Mouse (Mus musculus) heart, postnatal 25 days (tissue): ENCODE measurements around the gene Supt7l. TPM values are rescaled to one million over a fixed set of nuclear protein-coding genes. Genes with fewer than 3 reads are reported as not detected.
A peak's percentile ranks its signal among the peaks of the same experiment; 100 is the strongest.
"Not testable (repeated sequence)": the region's sequence is repeated elsewhere in the genome, so short reads cannot be mapped to it uniquely, and the experiment has no call there.

ENCODE experiments used
- DNase-seq: peaks from one replicate; pipeline ENCODE4 v3.0.0; 2022; ENCODE audit warnings: low spot score
- intact Hi-C: fragments of 180-260 bp; cut with DNase I; formaldehyde crosslinking; loops from one replicate; pipeline ENCODE4 v1.15.1; 2025
- total RNA-seq, 2 experiments: library from RNA; stranded (reverse); gene quantifications; 2 replicates each; pipeline ENCODE4 v1.2.3; 2021

Supt7l gene
- total RNA-seq = 10 to 100 TPM; 12.4 to 13.6 TPM

- intact Hi-C loops, DNase-seq: not testable (repeated sequence)
Observed at GRCm38 (mm10) chr5:31527707-31528106, at the start of gene Supt7l. Supt7l (minus strand) TSS chr5:31527807.

- intact Hi-C loops = no loop called here
- DNase-seq = peak; percentile 31
Observed at GRCm38 (mm10) chr5:31576539-31576975, 49.0 kb upstream of the Supt7l start.

DNA sequence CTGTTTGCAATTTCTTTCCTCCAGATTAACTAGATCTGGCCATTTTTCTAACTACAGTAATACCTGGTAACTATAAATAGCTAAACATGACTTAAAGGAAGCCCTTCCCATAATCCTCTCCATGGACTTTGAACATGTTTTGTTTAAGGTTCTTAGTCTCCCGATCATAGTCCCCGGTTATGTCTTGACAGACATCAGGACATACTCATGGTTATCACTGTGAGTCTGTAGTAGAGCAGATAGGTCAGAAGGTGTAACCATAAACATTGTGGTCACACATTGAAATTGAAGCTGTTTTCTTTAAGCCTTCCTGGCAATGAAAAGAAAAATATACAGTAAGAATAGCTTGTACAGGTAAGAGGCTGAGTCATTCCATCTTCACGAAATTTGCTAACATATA lies 46.1 kb upstream of the Supt7l start:
- DNase-seq = no peak
- intact Hi-C loops = no loop called here

- intact Hi-C loops = no loop called here
- DNase-seq = peak; percentile 63
Observed at GRCm38 (mm10) chr5:31571023-31571608, 43.5 kb upstream of the Supt7l start.

DNA sequence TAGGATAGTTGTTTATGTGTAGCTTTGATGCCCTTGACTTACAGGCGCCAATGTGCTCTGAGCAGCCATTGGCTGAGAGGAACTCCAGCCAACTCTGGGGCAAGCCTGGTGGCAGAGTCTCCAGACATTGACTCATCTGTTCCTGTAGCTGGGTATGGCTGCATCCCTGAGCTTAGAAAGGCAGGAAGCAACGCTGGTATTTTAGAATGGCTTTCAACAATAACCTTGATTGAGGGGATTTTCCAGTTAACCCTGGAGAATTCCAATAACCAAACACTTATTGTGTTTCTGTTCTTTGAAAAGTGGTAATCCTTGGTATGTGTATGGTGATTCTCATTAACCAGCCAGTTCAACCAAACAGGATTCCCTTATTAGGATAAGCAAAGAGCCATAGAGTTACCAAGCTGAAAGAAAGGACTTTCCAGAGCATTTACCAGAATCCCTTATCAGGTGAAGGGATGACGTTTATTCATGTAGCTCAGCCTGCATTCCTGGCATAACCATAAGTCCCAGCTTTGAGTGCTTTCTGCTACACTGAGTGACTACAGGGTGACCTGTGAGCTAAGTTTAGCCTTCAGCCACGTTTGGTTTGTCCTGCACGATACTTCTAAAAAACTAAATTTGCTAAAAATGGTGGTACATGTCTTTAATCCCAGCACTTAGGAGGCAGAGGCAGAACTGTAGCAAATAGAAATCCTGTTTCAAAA lies 40.5 kb upstream of the Supt7l start:
- intact Hi-C loops = loop anchor here (2.0 kb wide), 1 partner anchor 129 kb away; the partner anchor contains the start of genes Babam2 and Rbks
- DNase-seq = no peak

GRCm38 (mm10) chr5:31566457-31566856 lies 38.9 kb upstream of the Supt7l start:
- intact Hi-C loops = loop anchor here (2.0 kb wide), 1 partner anchor 130 kb away; the partner anchor contains the start of genes Babam2 and Rbks
- no peak for DNase-seq

- DNase-seq = no peak
- intact Hi-C loops = loop anchor here (2.0 kb wide), 1 partner anchor 131 kb away; the partner anchor contains the start of genes Babam2 and Rbks
Observed at GRCm38 (mm10) chr5:31566026-31566425, 38.4 kb upstream of the Supt7l start.

DNA sequence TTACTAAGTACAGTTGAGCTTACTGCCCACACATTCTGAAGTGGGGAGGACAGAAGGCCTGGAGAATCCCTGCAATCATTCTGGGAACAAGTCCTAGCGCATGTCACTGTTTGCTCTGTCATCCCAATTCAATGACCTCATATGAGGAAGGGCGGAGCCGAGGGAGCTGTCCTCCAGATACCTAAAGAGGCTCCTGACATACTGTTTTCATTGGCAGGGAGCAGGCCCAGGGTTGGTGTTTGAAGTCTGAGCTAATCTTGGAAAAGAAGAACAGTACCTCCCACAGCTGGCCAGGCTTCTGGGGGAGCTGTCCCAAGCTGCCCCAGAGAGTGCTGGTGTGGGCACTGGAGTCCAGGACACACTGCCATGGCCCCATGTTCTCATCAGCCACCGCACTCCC lies 37.4 kb upstream of the Supt7l start:
- intact Hi-C loops = loop anchor here (5.0 kb wide), 2 partner anchors 32 to 362 kb away; partner anchors contain the start of gene Mrpl33
- peak; percentile 65 for DNase-seq

GRCm38 (mm10) chr5:31563905-31564304 lies 36.3 kb upstream of the Supt7l start:
- intact Hi-C loops = loop anchor here (2.0 to 5.0 kb wide), 5 partner anchors 33 to 633 kb away; partner anchors contain the start of gene Mrpl33
- DNase-seq = no peak

DNA sequence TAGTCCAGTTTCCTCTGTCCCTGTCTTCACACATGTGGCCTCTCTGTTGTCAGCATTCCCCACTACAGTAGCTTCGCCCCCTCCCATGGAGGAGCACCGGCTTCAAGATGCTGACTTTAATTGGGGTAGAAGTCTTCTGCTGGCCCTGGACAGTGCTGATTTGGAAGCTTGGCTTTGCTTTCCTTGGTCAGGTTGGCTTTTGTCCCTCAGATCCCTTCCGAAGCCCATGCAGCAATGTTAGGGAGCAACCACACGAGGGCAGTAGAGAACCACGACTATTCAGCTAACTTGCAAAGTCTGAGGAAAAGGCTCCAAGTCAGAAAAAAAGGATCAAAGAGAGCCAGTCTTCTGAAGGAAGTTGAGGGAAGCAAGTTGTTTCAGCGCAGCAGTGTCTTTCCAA lies 35.9 kb upstream of the Supt7l start:
- intact Hi-C loops = loop anchor here (2.0 to 5.0 kb wide), 5 partner anchors 34 to 633 kb away; partner anchors contain the start of gene Mrpl33
- peak; percentile 42 for DNase-seq

DNA sequence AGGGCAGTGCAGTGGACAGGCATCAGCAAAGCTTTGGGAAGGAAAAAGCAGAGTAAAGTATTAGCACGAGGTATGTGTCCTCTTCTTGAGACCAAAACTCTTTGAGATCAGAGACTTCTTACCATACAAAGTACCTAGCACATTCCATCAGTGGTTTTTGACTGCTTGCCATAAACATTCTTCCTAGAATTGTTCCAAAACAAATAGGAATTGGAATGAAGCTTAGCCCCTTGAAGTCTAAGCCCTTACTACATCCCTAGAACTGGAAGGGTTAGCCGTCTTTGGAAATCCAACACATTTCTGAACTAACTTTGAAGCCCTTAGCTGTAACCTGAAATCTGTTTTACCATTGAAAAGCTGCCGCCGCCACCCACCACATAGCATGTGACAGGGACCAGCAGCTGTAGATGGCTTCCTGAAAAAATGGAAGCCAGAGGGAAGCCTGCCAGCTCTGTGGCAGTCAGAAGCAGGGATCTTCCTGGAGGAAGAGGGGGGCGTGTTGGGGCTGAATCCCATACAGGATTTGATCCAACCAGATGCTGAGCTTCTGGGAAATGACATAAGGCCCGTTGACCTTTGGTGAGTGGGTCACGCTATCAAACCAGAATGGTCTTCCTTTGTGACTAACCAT lies 34.5 kb upstream of the Supt7l start:
- DNase-seq = peak; percentile 36
- intact Hi-C loops = loop anchor here (2.0 to 5.0 kb wide), 5 partner anchors 35 to 635 kb away; partner anchors contain the start of gene Mrpl33

GRCm38 (mm10) chr5:31560352-31560751 lies 32.7 kb upstream of the Supt7l start:
- DNase-seq = no peak
- intact Hi-C loops = loop anchor here (5.0 kb wide), 2 partner anchors 37 to 367 kb away; partner anchors contain the start of gene Mrpl33

GRCm38 (mm10) chr5:31559401-31559800 lies 31.8 kb upstream of the Supt7l start:
- no peak for DNase-seq
- intact Hi-C loops = no loop called here

GRCm38 (mm10) chr5:31535228-31535627 lies 7.6 kb upstream of the Supt7l start:
- intact Hi-C loops = no loop called here
- no peak for DNase-seq

GRCm38 (mm10) chr5:31528560-31528959 lies 953 bp upstream of the Supt7l start:
- DNase-seq = no peak
- intact Hi-C loops = no loop called here

DNA sequence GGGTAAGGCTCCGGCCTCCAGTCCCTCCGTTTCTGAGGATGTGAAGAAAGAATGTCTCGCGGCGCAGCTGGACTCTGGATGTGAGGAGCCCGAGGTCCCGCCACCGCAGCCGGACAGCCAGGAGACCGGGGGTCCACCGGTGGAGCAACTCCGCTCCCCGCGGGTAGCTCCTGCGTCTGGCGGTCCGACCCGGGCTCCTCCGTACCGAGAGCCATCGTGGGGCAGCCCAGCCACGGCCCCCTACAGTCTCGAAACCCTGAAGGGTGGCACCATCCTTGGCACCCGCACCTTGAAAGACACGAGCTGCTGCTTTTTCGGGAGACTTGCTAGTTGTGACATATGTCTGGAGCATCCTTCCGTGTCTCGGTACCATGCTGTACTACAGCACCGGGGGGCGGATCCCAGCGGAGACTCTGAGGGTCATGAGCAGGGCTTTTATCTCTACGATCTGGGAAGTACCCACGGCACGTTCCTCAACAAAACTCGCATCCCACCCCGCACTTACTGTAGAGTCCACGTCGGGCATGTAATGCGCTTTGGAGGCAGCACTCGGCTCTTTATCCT lies 408 bp downstream of the Supt7l start:
- intact Hi-C loops = no loop called here

DNA sequence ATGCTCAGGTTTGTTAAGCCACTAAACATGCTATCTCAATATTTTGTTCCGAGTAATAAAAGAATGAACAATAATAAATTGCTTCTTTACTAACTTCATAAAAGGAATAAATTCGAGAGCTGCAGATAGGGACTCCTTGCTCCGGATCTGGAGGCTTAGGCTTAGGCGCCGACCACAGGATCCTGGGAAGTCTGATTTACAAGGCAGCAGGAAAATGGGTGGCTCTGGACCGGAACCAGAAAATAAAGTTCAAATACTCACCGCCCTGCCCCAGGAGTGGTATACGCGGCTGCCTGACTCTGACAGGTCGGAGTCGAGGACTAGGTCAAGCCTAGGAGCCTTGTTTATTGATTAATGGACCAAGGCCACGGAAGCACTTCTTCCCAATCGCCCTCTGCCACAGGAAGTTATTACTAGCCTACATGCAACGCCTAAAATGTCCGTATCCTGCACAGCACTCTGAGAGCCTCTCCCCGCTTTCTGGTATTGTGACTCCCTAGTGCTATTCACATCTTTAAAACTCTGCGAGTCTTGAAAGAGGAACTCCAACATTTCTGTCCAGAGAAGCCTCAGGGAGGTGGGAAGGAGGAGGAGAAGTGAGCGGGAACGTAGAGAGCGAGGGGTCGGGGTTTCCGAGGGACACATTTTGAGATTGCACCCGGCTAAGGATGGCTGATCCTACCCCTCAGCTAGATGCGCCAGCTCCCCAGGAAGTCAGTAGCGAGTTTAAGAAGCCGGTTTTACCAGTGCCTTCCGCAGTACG lies 1.1 kb downstream of the Supt7l start, which contains the start of gene Slc4a1ap:
Gene Slc4a1ap (plus strand): TSS at position 642 of the 763 bp plus-strand sequence.
- intact Hi-C loops = no loop called here
- peak; percentile 54 for DNase-seq

More for the DNA sequence above, 408 bp downstream of the Supt7l start:
- no peak for DNase-seq

GRCm38 (mm10) chr5:31520556-31520955 lies 7.1 kb downstream of the Supt7l start:
- intact Hi-C loops = no loop called here
- DNase-seq = no peak

- no peak for DNase-seq
- intact Hi-C loops = no loop called here
Observed at GRCm38 (mm10) chr5:31512481-31512880, 15.1 kb downstream of the Supt7l start.
